Mouse (Mus musculus) heart, adult 8-10 months (tissue): ENCODE measurements around the gene 2310034G01Rik. TPM values are rescaled to one million over a fixed set of nuclear protein-coding genes. Genes with fewer than 3 reads are reported as not detected.

ENCODE experiments used
- DNase-seq: peaks from one replicate; pipeline ENCODE4 v3.0.0; 2022; ENCODE audit warnings: low spot score
- total RNA-seq, 4 experiments: library from RNA; stranded (reverse); gene quantifications; 2 replicates each; pipeline ENCODE4 v1.2.4; 2022

2310034G01Rik gene
- total RNA-seq = under 1 TPM; 0.44 to 0.66 (median 0.48) TPM

DNA sequence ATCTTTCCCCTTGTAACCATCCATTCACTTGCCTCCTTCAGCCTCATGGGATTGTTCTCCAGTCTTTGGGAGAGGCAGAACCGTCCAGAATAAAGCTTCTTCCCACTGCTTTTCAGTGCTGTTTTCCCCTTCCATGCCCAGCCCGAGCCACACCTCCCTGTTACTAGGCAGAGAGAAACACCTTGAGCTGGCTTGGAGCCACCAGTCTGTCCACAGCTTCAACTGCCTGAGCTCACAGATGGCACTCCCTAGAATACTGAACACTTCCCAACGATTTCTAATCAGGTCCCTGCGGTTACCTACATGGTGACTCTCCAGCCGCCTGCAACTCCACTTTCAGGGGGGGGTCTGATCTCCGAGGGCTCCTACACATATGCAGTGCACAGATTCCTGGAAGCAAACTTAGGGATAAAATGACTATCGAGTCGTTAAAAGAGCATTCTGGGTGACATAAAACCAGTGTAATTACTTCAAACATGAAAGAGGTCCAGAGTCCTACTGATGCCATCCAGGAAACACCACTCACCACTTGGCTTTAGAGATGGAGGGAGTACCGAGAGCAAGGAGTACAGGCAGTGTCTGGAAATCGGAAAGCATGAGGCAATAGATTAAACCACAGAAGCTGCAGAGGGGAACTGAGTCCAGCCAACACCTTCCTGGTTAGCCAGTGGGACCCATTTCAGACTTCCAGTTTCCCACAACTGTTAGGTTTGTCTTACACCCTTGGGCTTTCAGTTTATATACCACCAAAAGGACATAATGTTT, at the start of gene 2310034G01Rik:
2310034G01Rik (minus strand) TSS at position 135 of the 765 bp plus-strand sequence.
- DNase-seq = no peak

DNA sequence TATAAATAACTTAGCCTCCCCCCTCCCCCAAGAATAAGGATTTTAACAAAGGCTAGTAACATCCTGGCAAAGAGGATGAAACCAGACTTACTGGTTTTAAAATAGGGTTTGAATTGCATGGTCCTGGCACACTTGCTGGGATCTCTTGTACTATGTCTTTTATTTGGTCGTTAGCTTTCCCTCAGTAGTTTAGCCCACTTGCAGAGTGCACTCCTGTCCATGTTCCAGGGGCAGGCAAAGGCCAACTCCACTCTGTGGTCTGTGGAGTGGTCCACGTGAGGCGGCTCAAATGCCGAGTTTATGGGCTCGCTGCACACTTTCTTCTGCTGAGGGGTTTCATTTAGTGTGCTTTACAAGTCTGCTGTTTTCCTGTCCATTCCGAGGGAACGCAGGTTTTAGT, 49.8 kb upstream of the 2310034G01Rik start:
- DNase-seq = no peak

DNA sequence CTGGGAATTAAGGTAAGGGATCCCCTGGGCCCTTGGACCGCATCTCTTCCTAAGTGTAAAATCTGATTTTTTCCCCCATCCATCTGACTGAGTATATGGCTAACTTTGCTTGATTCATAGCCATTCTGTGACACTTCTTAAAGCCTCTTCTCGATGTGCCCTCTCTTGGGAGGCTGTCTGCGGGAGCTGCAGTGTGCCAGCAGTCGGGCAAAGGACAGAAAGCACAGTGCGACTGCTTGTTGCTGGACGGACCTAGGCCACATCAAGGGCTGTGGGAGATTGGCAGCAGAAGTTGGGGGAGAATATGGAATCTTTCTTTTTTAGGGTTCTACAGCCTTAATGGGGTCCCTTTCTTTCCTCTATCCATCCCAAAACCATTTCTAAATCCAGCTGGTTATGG, 49.3 kb upstream of the 2310034G01Rik start:
- DNase-seq = no peak

DNA sequence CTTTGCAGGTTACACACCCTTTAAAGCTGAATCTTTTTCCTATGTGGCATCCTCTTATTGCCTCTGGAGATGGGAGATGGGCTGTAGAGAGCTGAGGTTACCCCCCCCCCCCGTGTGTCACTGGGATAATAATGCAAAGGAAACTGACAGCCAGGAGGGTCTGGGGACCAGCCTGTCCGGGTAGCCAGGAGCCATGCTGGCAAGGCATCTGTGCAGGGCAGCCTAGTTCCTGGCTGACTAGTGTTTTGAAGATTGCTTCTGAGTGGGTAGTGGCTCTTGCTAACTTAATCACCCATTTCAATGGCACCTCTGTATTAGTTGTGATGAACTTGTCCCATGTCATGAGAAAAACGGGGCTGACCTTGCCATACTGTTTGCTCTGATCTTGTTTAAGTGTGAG, 48.3 kb upstream of the 2310034G01Rik start:
- no peak for DNase-seq

DNA sequence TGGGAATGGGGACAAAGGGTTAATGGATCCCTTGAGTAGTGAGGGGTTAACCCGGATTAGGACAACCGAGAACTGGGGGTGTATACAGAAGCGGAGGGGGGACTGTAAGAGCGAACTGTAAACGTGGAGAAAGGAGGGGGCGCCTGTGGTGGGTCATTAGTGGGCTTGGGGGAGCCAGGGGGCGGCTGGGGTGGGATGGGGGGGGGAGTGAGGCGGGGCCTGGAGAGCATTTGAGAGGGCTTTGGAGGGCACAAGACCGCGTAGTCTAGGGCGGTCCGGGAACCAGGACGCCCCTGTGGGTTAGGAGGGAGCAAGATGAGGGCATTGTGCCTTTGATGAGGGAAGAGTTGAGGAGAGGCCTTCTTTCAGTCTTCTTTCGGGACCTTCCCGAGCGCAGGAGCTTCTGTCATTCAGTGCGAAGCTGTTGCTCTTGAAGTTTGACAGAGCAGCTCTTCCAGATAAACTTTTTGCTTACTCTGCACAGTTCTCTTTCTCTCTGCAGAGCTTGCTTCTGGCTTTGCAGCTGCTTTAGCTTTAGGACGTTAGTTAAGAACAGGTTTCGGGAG, 47.4 kb upstream of the 2310034G01Rik start:
- no peak for DNase-seq

DNA sequence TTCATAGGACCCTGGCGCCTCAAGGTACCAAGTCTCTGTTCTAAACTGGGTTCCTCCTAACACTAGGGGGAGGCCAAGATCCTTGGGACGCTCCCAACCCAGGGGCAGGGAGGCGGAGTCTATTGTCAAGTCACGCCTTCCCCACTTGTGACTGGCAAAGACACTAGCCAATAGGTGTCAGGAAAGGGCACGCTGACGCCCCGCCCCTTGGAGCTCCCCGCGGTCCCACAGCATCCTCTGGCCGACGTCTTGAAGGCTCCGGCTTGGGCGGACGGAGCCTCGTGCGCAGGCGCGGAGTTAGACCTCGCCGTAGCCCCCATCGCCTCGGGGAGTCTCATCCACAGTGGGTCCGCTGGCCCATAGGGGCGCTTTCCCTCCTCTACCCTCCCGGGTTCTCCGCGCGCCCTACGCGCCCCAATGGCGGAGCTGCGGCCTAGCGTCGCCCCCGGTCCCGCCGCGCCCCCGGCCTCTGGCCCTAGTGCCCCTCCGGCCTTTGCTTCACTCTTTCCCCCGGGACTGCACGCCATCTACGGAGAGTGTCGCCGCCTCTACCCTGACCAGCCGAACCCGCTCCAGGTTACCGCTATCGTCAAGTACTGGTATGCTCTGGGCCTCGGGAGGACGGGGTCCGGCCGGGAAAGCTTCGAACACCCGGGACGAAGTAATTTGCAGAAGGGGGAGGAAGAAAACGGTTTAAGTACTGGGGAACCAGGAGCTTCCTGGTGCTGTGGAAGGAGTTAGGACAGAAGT, 46.8 kb upstream of the 2310034G01Rik start, which contains the start of gene Sufu:
Sufu (plus strand) TSS at position 211 of the 750 bp plus-strand sequence.
- peak; percentile 99 for DNase-seq

DNA sequence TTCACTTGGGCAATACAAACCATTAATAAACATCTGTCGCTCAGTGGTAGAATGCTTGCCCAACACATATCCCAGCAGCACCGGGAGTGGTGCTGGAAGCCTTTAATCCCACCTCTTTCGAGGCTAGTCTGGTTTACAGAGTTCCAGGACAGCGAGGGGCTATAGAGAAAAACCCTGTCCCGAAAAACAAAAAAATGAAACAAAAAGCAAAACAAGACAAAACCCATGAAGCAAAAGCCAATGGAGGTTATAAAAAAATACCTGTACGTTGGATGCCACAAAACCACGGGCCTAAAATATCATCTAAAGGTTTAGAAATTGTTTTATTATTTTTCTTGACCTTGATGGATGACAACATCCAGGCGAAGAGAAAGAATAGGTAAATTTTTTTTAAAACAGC, 46.0 kb upstream of the 2310034G01Rik start:
- DNase-seq = no peak

DNA sequence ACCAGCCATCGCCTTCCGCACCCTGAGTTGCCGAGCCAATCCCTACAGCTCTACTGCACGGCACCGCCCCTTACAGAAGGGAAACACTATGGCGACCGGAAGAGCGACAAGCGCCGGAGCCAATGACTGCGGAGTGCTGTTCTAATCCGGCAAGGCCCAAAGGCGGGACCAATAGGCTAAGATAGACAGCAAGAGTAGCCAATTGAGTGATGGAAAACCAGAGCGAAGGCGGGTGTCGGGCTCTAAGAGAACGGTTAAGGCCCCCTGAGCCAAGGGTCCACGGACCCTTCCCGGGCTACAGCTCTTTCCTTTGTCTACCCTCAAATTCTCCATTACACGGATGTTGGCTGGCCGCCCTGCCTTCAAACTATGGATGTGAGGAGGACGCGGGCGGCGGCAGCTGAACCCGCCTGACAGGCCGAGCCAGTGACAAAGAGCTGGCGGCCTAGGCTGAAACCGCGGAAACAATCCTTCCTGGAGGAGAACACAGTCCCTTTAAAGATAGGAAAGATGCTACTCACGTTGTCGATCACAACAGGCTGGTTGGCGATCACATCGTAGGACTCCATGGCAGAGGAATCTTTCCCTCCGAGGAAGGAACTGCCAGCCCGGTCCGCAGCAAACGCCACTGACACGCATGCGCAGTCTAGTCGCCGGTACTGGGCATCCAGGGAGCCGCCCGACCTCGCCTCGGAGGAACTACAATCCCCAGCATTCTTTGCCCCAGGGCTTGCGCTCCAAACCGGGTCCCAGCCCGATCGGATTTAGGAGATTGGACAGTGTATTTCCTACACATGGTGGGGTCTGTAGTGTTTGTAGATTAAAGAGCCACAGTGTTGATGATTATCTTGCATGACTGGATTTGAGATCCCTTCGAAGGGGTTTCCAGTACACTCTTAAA, 45.3 kb upstream of the 2310034G01Rik start, which contains the start of gene Actr1a:
Actr1a (minus strand) TSS at position 640 of the 901 bp plus-strand sequence.
- DNase-seq = peak; percentile 99

DNA sequence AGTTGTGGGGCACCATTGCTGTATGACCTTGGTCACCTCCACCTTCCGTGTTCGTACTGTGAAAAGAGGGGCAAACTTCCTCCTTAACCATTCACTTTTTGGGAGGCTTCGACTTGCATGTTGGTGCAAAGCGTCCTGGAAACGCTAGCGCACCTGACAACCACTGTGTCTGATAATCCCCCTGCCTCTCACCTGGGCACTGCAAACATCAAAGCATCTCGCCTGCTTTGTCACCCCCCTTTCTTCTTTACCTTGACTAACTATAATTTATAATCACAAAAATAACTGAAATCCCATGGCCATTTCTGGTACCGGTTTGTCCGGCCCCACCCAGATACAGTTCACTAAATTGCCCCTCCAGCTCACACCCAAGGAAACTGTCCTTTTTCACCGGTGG, 44.6 kb upstream of the 2310034G01Rik start:
- DNase-seq = no peak

DNA sequence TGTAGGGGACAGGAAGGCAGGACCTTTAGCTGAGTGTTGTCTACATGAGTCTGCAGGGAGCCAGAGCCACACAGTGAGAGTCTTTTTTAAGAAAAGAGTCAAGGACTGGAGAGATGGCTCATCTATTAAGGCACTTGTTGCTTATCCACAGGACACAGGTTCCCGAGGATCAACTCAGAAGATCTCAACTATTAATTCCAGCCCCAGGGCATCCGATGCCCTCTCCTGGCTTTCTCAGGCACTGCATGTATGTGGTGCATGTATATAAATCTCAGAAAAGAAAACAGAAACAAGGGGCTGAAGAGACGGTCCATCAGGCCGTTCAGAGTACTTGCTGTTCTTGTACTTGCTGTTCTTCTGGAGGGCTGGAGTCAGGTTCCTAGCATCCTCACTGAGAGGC, 41.9 kb upstream of the 2310034G01Rik start:
- DNase-seq = no peak

DNA sequence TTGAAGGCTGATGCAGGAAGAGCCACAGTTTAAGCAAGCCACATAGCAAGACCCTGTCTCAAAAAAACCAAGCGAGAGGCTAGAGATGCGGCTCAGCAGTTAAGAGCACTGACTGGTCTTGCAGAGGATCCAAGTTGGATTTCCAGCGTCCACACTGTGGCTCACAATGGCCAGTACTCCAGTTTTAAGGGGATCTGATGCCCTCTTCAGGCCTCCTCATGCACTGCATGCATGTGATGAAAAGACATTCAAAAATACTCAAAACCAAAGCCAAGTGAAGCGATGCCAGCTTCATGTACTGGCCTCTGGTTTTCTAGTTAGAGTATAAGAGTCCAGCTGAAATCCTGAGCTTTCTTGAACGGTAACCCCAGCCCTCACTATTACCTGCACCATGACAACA, 39.8 kb upstream of the 2310034G01Rik start:
- no peak for DNase-seq

DNA sequence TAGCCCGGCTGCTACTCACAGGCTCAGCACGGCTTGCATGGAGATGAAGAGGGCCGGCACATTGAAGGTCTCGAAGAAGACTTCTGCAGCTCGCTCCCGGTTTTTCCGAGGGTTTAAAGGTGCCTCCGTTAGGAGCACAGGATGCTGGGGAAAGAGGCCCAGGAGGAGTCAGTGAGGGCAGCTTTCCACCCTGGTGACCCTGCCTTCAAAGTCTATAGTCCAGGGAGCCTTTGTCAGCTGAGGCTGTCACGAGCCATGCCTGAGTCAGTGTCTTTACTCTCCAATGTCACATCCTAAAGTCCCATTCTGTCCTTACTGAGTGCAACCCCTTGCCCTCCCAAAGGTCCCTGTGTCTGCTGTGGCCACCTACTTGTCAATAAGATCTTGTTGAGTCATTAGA, 32.2 kb upstream of the 2310034G01Rik start:
- no peak for DNase-seq

DNA sequence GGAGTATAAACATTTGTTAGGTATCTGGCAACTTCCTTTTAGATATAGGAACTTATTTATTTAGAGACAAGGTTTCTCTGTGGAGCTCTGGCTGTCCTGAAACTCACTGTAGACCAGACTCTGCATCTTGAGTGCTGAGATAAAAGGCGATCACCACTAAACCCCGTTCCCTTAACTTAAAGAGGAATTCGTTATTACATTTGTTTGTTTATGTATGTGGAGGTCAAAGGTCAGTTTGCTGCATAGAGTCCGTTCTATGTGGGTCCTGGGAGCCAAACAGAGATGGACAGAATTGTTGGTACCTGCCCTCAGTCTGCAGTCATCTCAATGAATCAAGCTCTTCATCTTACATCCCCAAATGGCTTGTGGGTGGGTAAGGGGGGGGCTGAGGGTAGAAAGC, 25.8 kb upstream of the 2310034G01Rik start:
- no peak for DNase-seq

DNA sequence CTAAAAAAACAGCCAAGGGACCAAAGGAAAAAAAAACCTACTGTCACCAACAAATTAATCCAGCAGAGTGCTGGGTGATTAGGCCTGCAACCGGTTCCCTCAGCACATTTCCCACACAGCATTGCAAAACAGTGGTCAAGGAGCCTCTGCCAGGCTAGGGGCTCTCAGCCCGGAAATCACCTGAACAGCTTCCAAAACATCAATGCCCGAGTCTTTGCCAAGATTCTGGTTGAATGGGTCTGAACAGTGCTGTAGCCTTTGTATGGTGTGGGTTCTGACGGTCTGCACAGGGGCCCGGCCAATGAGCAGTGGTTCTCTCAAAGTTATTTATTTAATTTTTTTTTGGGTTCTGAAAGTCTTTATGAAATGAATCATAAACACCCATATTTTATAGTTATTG, 25.4 kb upstream of the 2310034G01Rik start:
- DNase-seq = no peak

DNA sequence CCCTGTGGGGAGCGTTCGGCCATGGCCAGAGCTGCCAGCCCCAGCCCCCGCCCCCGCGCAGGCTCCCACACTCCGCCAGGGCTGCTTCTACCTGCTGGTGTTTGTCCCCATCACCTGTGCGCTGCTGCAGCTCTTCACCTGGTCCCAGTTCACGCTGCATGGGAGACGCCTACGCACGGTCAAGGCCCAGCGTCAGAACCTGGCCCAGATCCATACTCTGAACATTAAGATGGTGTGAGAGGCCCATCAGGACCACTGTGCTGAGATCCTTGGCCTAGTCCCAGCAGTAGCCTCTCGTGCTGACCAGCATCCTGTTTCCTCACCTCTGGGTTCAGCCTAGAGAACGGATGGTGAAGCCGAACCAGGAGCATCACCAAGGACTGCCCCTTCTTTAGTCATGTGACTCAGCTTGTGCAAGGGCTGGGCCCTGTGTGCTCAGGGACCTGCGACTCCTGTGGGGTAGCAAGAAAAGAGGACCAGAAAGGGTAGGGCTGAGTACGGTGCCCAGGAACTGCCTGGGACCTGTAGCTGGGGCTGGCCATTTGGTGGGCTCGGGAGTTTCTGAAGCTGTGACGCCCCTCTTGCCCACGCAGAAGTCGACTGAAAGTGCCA, 24.5 kb upstream of the 2310034G01Rik start:
- no peak for DNase-seq

DNA sequence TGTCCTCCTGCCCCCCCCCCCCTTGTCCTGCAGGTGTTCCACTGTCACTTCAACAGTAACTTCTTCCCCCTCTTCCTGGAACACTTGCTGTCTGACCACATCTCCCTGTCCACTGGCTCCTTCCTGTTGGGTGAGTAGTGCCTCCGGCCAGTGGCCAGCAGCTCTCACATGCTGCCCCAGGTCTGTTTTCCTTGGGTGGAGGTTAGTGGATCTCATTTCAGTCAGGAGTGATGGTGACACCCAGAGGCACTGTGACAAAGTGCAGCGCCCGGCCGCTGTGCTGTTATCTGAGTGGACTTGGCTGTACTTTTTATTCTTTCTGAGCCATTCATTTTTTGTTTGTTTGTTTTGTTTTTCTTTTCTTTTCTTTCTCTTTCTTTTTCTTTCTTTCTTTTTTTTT, 19.1 kb upstream of the 2310034G01Rik start:
- peak; percentile 56 for DNase-seq

DNA sequence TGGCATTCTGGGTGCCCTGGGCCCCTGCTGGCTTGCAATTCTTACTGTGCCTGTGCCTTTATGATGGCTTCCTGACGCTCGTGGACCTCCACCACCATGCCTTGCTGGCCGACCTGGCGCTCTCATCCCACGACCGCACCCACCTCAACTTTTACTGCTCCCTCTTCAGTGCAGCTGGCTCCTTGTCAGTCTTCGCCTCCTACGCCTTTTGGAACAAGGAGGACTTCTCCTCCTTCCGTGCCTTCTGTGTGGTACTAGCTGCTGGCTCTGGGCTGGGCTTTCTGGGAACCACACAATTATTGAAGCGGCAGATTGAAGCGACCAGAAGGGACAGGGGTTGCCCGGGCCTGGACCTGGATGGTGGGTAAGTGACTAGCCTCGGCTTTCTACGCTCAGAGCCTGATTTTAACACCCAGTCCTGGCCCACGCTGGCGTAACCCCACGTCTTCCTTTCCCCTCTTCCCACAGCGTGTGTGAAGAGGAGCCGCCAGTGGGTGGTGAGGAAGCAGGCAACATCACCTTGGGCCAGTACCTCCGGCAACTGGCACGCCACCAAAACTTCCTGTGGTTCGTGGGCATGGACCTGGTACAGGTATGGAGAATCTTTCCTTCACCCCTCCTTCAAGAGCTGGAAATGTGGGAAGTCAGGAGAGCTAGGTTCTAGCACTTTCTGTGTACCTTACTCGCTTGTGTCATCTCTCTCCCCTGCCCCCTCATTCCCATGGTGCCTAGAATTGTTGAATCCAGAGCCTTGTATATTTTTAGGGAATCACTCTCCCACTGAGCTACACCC, 17.9 kb upstream of the 2310034G01Rik start:
- no peak for DNase-seq

DNA sequence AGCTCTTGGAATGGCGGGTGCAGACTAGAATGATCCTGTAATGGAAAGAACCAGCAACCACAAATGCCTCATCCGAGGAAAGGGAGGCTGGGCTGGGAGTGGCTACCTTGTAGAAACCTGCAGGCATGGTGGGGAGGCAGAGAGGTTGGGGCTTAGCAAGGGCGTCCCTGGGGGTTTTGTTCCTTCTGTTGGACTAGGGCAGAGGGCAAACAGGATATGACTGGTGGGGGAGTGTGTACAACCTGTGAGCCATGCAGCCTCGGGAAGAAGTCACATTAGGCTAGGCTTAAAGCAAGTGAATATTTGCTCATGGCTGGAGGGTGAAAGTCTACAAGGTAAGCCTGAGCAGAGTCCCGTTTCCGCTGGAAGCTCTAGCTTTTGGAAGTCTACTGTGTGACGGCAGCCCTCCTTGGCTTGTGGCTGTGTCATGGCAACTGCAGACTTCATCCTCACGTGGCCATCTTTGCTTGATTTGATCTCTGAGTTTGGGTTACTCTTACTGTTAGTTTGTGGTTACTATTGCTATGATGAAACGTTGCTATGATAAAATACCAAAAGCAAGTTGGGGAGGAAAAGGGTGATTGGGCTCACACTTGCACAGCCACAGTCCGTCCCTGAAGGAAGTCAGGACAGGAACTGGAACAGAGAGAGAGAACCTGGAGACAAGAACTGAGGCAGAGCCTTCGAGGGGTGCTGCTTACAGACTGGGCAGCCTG, 13.3 kb upstream of the 2310034G01Rik start:
- DNase-seq = no peak

DNA sequence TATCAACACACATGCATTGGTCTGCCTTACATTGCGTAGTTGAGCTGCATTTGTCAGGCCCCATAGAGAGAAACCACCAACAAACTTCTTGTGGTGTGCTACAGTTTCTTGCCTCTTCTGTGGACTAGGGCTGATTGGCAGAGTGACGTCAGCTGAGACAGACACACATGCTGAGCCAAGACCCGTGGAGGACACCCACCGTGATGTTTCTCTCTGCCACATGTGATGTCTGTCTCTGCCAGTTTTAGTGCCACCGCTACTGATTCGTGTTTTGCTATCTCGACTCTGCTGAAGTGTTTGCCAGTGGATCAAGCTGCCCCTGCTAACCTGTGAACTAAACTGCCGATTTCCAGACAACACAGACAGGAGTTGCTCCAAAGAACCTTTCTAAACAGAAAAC, 12.0 kb upstream of the 2310034G01Rik start:
- no peak for DNase-seq

DNA sequence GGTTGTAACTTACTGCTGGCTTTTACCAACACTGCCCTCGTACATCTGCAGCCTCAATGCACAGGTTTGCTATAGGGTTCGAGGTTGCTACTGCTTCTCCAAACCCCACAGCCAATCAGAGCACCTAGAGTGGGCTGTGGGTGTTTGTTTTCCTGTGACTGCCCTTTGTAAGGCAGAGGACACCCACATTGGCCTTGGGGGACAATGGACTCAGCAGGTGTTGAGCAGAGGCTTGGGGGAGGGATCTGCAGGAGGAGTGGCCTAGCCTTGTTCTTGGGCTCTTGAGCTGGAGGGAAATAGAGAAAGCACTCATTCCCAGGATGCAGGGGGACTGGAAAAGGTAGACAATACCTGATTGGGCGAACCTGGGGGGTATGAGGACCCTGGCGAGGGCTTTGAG, 8.3 kb upstream of the 2310034G01Rik start:
- no peak for DNase-seq
